Mouse (Mus musculus): ENCODE measurements at regions not wholly inside any gene's neighbourhood (a gene's known extent, or its start where the extent isn't known, plus 50 kb on each side); places are given as distances from the start of the nearest gene placed in this dataset.
"Not testable (repeated sequence)": the region's sequence is repeated elsewhere in the genome, so short reads cannot be mapped to it uniquely, and the experiment has no call there.

DNA sequence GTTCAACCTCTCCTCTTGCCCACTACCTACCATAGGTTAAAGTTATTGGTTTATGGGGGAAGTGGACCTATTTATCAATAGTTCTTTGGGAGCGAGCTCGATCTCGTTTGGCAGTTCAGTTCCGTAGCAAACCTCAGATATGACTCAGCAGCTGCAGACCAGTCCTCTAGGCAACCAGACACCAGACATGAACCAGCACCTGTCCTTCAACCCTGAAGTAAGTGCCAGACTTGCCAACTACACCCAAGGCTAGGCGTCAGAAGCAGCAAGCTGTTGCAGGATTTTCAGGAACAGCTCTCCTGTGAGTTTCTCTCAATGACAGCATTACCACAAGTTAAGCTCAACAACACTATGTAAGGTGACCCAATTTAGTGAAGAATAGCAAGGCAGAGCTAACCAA is 53.3 kb upstream of the Trdn start:
- no peak for DNase-seq (ENCODE audit: low spot score in 2 of 2)

DNA sequence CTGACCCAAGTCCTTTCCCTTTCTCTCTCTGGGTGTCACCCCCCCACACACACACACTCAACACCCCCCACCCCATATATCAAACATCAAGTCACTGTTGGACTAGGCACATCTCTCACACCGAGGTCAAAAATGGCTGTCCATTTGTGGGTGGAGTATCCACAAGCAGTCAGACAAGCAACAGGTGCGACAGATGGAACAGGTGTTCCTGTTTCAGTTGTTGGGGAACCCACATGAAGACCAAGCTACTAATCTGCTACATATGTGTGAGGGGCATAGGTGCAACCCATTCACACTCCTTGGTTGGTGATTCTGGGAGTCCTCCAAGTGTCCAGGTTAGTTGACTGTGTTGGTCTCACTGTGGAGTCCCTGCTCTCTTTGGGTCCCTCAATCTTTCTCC is 58.1 kb upstream of the Trdn start:
- no peak for DNase-seq (ENCODE audit: low spot score in 2 of 2)

GRCm38 (mm10) chr10:32984727-32985587 is 94.7 kb upstream of the Nkain2 start:
- no peak for DNase-seq (ENCODE audit: low spot score in 2 of 2)

DNA sequence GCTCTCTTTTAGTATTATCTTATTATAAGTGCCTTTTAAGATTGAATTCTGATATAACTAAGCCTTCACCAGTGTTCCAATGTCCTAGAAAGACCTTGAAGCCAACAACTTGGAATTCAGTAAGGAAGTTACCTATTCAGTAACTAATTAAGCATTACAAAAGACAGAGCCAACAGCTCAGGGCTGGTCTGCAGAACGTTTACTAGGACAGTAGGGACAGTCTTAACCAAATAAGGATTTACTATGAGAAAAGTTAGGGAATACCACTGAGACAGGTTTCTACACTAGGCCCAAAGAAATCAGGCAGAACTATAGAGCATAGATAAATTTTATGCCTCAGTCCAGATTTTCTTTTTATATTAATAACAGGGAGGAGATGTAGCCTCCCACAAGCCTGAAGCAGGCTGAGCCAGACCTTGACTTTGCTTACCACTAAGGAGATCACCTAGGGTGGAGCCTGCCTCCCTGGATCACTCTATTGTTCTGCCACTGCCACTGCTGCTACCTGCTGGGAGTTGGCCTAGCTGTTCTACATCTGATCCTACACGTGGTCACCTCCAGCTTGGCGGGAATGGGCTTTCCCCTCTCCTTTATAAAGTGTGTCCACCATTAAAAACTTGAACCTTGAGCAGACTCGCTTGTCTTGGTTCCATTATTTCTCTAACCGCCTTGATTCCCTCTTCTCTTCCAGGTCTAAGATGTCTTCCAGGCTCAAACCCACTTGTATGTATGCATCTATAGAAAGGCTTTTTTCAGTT is 68.2 kb upstream of the Nkain2 start:
- not testable (repeated sequence) for DNase-seq (ENCODE audit: low spot score in 2 of 2)

GRCm38 (mm10) chr10:32957476-32957875 is 67.2 kb upstream of the Nkain2 start:
- not testable (repeated sequence) for DNase-seq (ENCODE audit: low spot score in 2 of 2)

GRCm38 (mm10) chr10:32953771-32954170 is 63.5 kb upstream of the Nkain2 start:
- DNase-seq (ENCODE audit: low spot score in 2 of 2), result not testable (repeated sequence)

DNA sequence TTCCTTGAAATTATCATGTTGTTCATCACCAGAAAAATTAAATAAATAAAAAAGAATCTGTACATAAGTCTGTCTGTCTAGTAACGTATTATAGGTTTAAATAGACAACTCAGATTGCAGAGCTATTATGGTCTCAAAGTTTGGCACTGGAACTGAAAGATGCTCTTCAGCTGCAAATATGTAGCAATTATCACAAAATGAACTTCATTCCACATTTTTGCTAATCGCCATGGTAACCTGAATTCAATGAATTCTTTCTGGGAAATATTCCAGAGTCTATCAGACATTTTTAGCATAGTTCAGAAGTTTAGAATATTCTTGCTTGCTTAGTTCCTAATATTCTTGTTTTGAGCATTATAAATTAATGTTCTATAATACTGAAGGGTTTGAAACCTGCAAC is 62.2 kb upstream of the Nkain2 start:
- peak in 1 of 2 experiments; percentile 18 for DNase-seq (ENCODE audit: low spot score in 2 of 2)

- DNase-seq (ENCODE audit: low spot score in 2 of 2), result no peak
Observed at GRCm38 (mm10) chr10:32943026-32943425, 52.8 kb upstream of the Nkain2 start.

All from left cerebral cortex, adult 9 months (tissue).